Mouse (Mus musculus) heart, embryonic 16.5 days (tissue): ENCODE data around the gene Ranbp3l. TPM values are rescaled to one million over a fixed set of nuclear protein-coding genes. Genes with fewer than 3 reads are reported as not detected.

ENCODE experiments used
- ATAC-seq: fragments of 200-750 bp; cut with Nextera tagmentation; replicated peaks from 2 replicates; pipeline ENCODE4 v1.8.0; 2017; ENCODE audit warnings: moderate number of reproducible peaks; ENCODE audit not compliant: insufficient read depth, low FRiP score; ENCODE audit errors: extremely low read depth
- H3K27ac ChIP-seq: fragments of 300-500 bp; sonication (generic); 2 replicates; pipeline ENCODE4 v1.5.1; 2014; ENCODE audit warnings: mild to moderate bottlenecking, low read length, control low read depth, moderate library complexity
- H3K27me3 ChIP-seq: fragments of 300-500 bp; sonication (generic); 2 replicates; pipeline ENCODE4 v1.6.1; 2014; ENCODE audit warnings: low read length, mixed read lengths; ENCODE audit not compliant: control insufficient read depth, insufficient read depth
- H3K36me3 ChIP-seq: fragments of 300-500 bp; sonication (generic); 2 replicates; pipeline ENCODE4 v1.6.1; 2014; ENCODE audit not compliant: control insufficient read depth, insufficient read depth
- H3K4me1 ChIP-seq: fragments of 300-500 bp; sonication (generic); 2 replicates; pipeline ENCODE4 v1.6.1; 2014; ENCODE audit warnings: low read length, mixed read lengths; ENCODE audit not compliant: control insufficient read depth, insufficient read depth
- H3K4me2 ChIP-seq: fragments of 300-500 bp; sonication (generic); 2 replicates; pipeline ENCODE4 v1.6.1; 2014; ENCODE audit warnings: low read depth, mild to moderate bottlenecking, control low read depth, low read length
- H3K4me3 ChIP-seq: fragments of 300-500 bp; sonication (generic); 2 replicates; pipeline ENCODE4 v1.5.1; 2014; ENCODE audit warnings: mild to moderate bottlenecking, control low read depth, low read length
- H3K9ac ChIP-seq: fragments of 300-500 bp; sonication (generic); 2 replicates; pipeline ENCODE4 v1.6.1; 2014; ENCODE audit warnings: low read length, control low read depth
- H3K9me3 ChIP-seq: fragments of 300-500 bp; sonication (generic); replicated peaks from 2 replicates; pipeline ENCODE4 v1.6.1; 2016; ENCODE audit warnings: low read length; ENCODE audit not compliant: control insufficient read depth
- WGBS: fragments of 180-500 bp; shearing (Covaris S2); extraction: QIAGEN DNeasy Blood & Tissue Kit; methylation state at CpG from one replicate; pipeline ENCODE4 v1.1.7; 2014; 5-methylcytosine and 5-hydroxymethylcytosine counted together
- polyA plus RNA-seq: library from polyadenylated mRNA; unstranded; fragments of >200 nt; fragmentation: Nextera tagmentation; extraction: Ambion mirVana; gene quantifications from 2 replicates; pipeline ENCODE4 v1.2.1, GENCODE M21; 2015

Gene Ranbp3l
- polyA plus RNA-seq, 1 experiment from 2014 or later, result 0.18 TPM

DNA sequence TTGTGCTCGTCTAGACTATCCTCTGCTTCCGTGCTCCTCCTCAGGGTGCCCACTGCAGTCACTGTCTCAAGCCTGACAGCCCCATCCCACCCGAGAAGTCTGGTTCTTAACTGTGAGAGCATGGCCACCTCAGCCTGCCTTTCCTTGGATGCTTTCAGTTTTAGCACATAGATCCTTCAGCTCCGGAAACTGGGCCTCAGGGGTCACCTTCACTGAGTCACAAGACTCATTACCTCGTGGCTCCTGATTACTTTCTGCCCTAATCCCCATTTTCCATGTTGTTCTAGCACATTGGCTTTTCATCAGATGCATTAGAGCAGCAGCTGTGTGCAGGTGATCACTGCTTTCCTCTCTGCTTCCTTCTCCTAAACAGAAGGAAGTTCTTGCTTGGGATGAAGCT, 119.7 kb downstream of the Ranbp3l start:
- Histone ChIP-seq H3K9ac (no peak overlapping the region), H3K4me3 (no peak overlapping the region), H3K27ac (no peak overlapping the region), H3K4me1 (peaks cover 16% of the 10 kb centered on the region), H3K9me3 (no peaks in the 10 kb centered on the region), H3K36me3 (peaks cover 17% of the 10 kb centered on the region), H3K27me3 (no peaks in the 10 kb centered on the region), H3K4me2 (no peak overlapping the region)
- WGBS, result 62% methylated on average over 5 of the region's 5 CpGs
- ATAC-seq, result no peak

GRCm38 (mm10) chr15:9087895-9088682, 120.3 kb downstream of the Ranbp3l start:
- no peak for ATAC-seq
- H3K4me1 ChIP-seq, result peaks cover 13% of the 10 kb centered on the region
- no peak overlapping the region for H3K4me3 ChIP-seq
- no peaks in the 10 kb centered on the region for H3K9me3 ChIP-seq
- H3K27me3 ChIP-seq, result no peaks in the 10 kb centered on the region
- H3K27ac ChIP-seq, result peak overlapping the region; percentile 31
- H3K36me3 ChIP-seq, result peaks cover 22% of the 10 kb centered on the region
- WGBS, result 80% methylated on average over 17 of the region's 17 CpGs
- H3K9ac ChIP-seq, result no peak overlapping the region
- H3K4me2 ChIP-seq, result no peak overlapping the region

GRCm38 (mm10) chr15:9088683-9089072, 120.9 kb downstream of the Ranbp3l start:
- no peaks in the 10 kb centered on the region for H3K27me3 ChIP-seq

GRCm38 (mm10) chr15:9089136-9089720, 121.5 kb downstream of the Ranbp3l start:
- no peaks in the 10 kb centered on the region for H3K9me3 ChIP-seq
- H3K36me3 ChIP-seq, result peaks cover 25% of the 10 kb centered on the region
- 36% methylated on average over 2 of the region's 2 CpGs for WGBS
- no peak overlapping the region for H3K27ac ChIP-seq
- no peaks in the 10 kb centered on the region for H3K27me3 ChIP-seq
- ATAC-seq, result no peak
- H3K4me3 ChIP-seq, result no peak overlapping the region
- no peak overlapping the region for H3K9ac ChIP-seq
- peaks cover 13% of the 10 kb centered on the region for H3K4me1 ChIP-seq
- H3K4me2 ChIP-seq, result no peak overlapping the region

More at GRCm38 (mm10) chr15:9088683-9089072, 120.9 kb downstream of the Ranbp3l start:
- no peak for ATAC-seq
- Histone ChIP-seq H3K4me2 (no peak overlapping the region), H3K36me3 (peaks cover 24% of the 10 kb centered on the region), H3K27ac (no peak overlapping the region), H3K9ac (no peak overlapping the region), H3K9me3 (no peaks in the 10 kb centered on the region), H3K4me3 (no peak overlapping the region), H3K4me1 (peaks cover 13% of the 10 kb centered on the region)
- WGBS, result 78% methylated on average over 8 of the region's 8 CpGs

DNA sequence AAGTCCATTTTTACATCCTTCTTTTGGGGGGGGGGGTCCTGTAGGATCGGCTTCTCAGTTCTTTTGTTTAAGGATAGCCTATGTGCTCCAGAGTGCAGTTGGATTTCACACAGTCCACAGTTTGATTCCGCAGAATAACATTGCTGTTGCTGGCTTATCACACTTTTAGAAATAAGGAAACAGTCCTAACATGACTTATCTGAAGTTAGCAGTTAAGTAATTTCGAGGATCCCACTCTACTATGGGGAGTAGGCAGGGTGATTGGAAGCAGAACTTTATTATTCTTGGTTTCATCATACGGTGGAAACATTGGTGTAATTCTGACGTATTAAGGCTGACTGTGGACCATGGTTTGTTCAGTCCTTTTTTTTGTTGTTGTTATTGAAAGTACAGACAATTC, 122.9 kb downstream of the Ranbp3l start:
- no peaks in the 10 kb centered on the region for H3K27me3 ChIP-seq
- no peak overlapping the region for H3K4me2 ChIP-seq
- WGBS, result 73% methylated on average over 5 of the region's 5 CpGs
- H3K4me1 ChIP-seq, result peaks cover 16% of the 10 kb centered on the region
- no peak overlapping the region for H3K4me3 ChIP-seq
- H3K36me3 ChIP-seq, result peaks cover 28% of the 10 kb centered on the region
- H3K27ac ChIP-seq, result no peak overlapping the region
- no peak for ATAC-seq
- no peak overlapping the region for H3K9ac ChIP-seq
- H3K9me3 ChIP-seq, result no peaks in the 10 kb centered on the region

GRCm38 (mm10) chr15:9093598-9094365, 126.0 kb downstream of the Ranbp3l start:
- H3K4me2 ChIP-seq, result no peak overlapping the region
- H3K27me3 ChIP-seq, result no peaks in the 10 kb centered on the region
- H3K9ac ChIP-seq, result no peak overlapping the region
- H3K4me1 ChIP-seq, result peaks cover 6% of the 10 kb centered on the region
- 61% methylated on average over 11 of the region's 11 CpGs for WGBS
- no peak overlapping the region for H3K27ac ChIP-seq
- no peak for ATAC-seq
- peaks cover 33% of the 10 kb centered on the region for H3K36me3 ChIP-seq
- no peaks in the 10 kb centered on the region for H3K9me3 ChIP-seq
- no peak overlapping the region for H3K4me3 ChIP-seq

DNA sequence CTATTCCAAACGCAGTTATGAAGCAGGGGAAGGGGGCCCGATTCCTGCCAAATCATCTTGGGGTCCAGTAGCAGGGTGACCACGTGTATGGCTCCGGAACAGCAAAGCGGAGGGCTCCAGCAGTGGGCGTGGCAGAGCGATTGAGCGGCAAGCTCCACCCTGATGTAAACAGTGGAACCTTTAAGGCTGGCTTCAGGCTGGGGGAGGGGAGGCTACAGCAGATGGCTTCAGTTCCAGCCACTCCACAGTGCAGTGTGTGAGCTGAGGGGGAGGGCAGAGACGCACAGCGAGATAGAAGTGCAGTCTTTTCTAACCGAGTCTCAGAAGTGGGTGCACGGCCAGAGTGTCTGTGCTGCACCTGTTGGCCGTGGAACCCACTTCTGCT, 126.6 kb downstream of the Ranbp3l start:
- H3K4me3 ChIP-seq, result no peak overlapping the region

GRCm38 (mm10) chr15:9096865-9097264, 129.1 kb downstream of the Ranbp3l start:
- no peak overlapping the region for H3K4me3 ChIP-seq
- ATAC-seq, result no peak
- no peak overlapping the region for H3K27ac ChIP-seq
- H3K27me3 ChIP-seq, result no peaks in the 10 kb centered on the region
- WGBS, result 56% methylated on average over 4 of the region's 4 CpGs
- peaks cover 42% of the 10 kb centered on the region for H3K36me3 ChIP-seq
- peaks cover 6% of the 10 kb centered on the region for H3K4me1 ChIP-seq
- H3K9ac ChIP-seq, result no peak overlapping the region
- no peak overlapping the region for H3K4me2 ChIP-seq
- H3K9me3 ChIP-seq, result no peaks in the 10 kb centered on the region

More for the DNA sequence above, 126.6 kb downstream of the Ranbp3l start:
- Histone ChIP-seq H3K4me1 (peaks cover 6% of the 10 kb centered on the region), H3K9ac (no peak overlapping the region), H3K9me3 (no peaks in the 10 kb centered on the region), H3K36me3 (peaks cover 31% of the 10 kb centered on the region), H3K4me2 (peak overlapping the region; percentile 6; the same call in 1 of the 2 replicates), H3K27me3 (no peaks in the 10 kb centered on the region), H3K27ac (no peak overlapping the region)
- WGBS, result 12% methylated on average over 13 of the region's 13 CpGs
- ATAC-seq, result peak; percentile 81; the same call in 1 of the 2 replicates
